Mouse (Mus musculus): ENCODE results near the gene Syt12. TPM values are rescaled to one million over a fixed set of nuclear protein-coding genes. Genes with fewer than 3 reads are reported as not detected.

Gene Syt12
- total RNA-seq (2014; rRNA removed) (12.2 and 20.9 TPM in 2 replicates), polyA plus RNA-seq (2015; fragmentation: Nextera tagmentation; extraction: Ambion mirVana) (7.0 and 7.6 TPM in 2 replicates)

GRCm38 (mm10) chr19:4477345-4478189, at the start of gene Syt12:
TSS of gene Syt12 (minus strand) at chr19:4477447.
- Histone ChIP-seq H3K27me3 (ENCODE audit: insufficient read depth, low read length) (0 out of 2 replicates have a peak, but pooled peaks cover 4% of the 10 kb centered on the region), H3K36me3 (ENCODE audit: insufficient read depth, low read length) (no peaks in the 10 kb centered on the region), H3K4me2 (ENCODE audit: low read depth, low read length, poor library complexity, severe bottlenecking) (peak within 1 kb of the TSS; percentile 94), H3K4me1 (ENCODE audit: insufficient read depth, low read length) (no peaks in the 10 kb centered on the region), H3K9me3 (ENCODE audit: low read length) (no peaks in the 10 kb centered on the region), H3K9ac (replicated peaks; ENCODE audit: low read length, poor library complexity, severe bottlenecking) (peak within 1 kb of the TSS; percentile 62), H3K27ac (ENCODE audit: low read depth, low read length) (no peak within 1 kb of the TSS; the same call in 1 of the 2 replicates), H3K4me3 (ENCODE audit: low read depth, low read length) (peak within 1 kb of the TSS; percentile 66)
- ATAC-seq (ENCODE audit: low FRiP score) = no peak
- 34% methylated on average over 21 of the region's 21 CpGs for WGBS
- DNase-seq (ENCODE audit: low spot score) = peak; percentile 4
- TF ChIP-seq CTCF (IDR thresholded peaks at IDR 0.05) = no peak

- WGBS = 94% methylated on average over 3 of the region's 3 CpGs
- Histone ChIP-seq H3K36me3 (ENCODE audit: insufficient read depth, low read length) (no peaks in the 10 kb centered on the region), H3K27me3 (ENCODE audit: insufficient read depth, low read length) (no peaks in the 10 kb centered on the region), H3K9ac (replicated peaks; ENCODE audit: low read length, poor library complexity, severe bottlenecking) (no peak overlapping the region), H3K9me3 (ENCODE audit: low read length) (no peaks in the 10 kb centered on the region), H3K4me1 (ENCODE audit: insufficient read depth, low read length) (no peaks in the 10 kb centered on the region), H3K27ac (ENCODE audit: low read depth, low read length) (no peak overlapping the region), H3K4me3 (ENCODE audit: low read depth, low read length) (no peak overlapping the region), H3K4me2 (ENCODE audit: low read depth, low read length, poor library complexity, severe bottlenecking) (no peak overlapping the region)
- no peak for TF ChIP-seq CTCF (IDR thresholded peaks at IDR 0.05)
- no peak for DNase-seq (ENCODE audit: low spot score)
- no peak for ATAC-seq (ENCODE audit: low FRiP score)
Observed at GRCm38 (mm10) chr19:4521426-4522050, 44.3 kb upstream of the Syt12 start.

- ATAC-seq (ENCODE audit: low FRiP score) (no peak), DNase-seq (ENCODE audit: low spot score) (no peak)
- Histone ChIP-seq H3K4me1 (ENCODE audit: insufficient read depth, low read length) (no peaks in the 10 kb centered on the region), H3K36me3 (ENCODE audit: insufficient read depth, low read length) (no peaks in the 10 kb centered on the region), H3K9me3 (ENCODE audit: low read length) (no peaks in the 10 kb centered on the region), H3K27ac (ENCODE audit: low read depth, low read length) (no peak overlapping the region), H3K9ac (replicated peaks; ENCODE audit: low read length, poor library complexity, severe bottlenecking) (no peak overlapping the region), H3K27me3 (ENCODE audit: insufficient read depth, low read length) (no peaks in the 10 kb centered on the region), H3K4me2 (ENCODE audit: low read depth, low read length, poor library complexity, severe bottlenecking) (no peak overlapping the region), H3K4me3 (ENCODE audit: low read depth, low read length) (no peak overlapping the region)
- no peak for TF ChIP-seq CTCF (IDR thresholded peaks at IDR 0.05)
- 75% methylated on average over 1 of the region's 1 CpGs for WGBS
Observed at GRCm38 (mm10) chr19:4517483-4517882, 40.2 kb upstream of the Syt12 start.

- WGBS = 77% methylated on average over 2 of the region's 2 CpGs
- H3K4me2 ChIP-seq (ENCODE audit: low read depth, low read length, poor library complexity, severe bottlenecking) = no peak overlapping the region
- H3K4me3 ChIP-seq (ENCODE audit: low read depth, low read length) = no peak overlapping the region
- no peak for TF ChIP-seq CTCF (IDR thresholded peaks at IDR 0.05)
- H3K27me3 ChIP-seq (ENCODE audit: insufficient read depth, low read length) = no peaks in the 10 kb centered on the region
- DNase-seq (ENCODE audit: low spot score) = no peak
- H3K9ac ChIP-seq (replicated peaks; ENCODE audit: low read length, poor library complexity, severe bottlenecking) = no peak overlapping the region
- H3K4me1 ChIP-seq (ENCODE audit: insufficient read depth, low read length) = no peaks in the 10 kb centered on the region
- peak overlapping the region; percentile 26; the same call in 1 of the 2 replicates for H3K27ac ChIP-seq (ENCODE audit: low read depth, low read length)
- no peaks in the 10 kb centered on the region for H3K9me3 ChIP-seq (ENCODE audit: low read length)
- ATAC-seq (ENCODE audit: low FRiP score) = no peak
- H3K36me3 ChIP-seq (ENCODE audit: insufficient read depth, low read length) = no peaks in the 10 kb centered on the region
Observed at GRCm38 (mm10) chr19:4516288-4516687, 39.0 kb upstream of the Syt12 start.

GRCm38 (mm10) chr19:4515746-4516145, 38.5 kb upstream of the Syt12 start:
- H3K36me3 ChIP-seq (ENCODE audit: insufficient read depth, low read length) = no peaks in the 10 kb centered on the region
- TF ChIP-seq CTCF (IDR thresholded peaks at IDR 0.05) = no peak
- no peak overlapping the region for H3K4me2 ChIP-seq (ENCODE audit: low read depth, low read length, poor library complexity, severe bottlenecking)
- no peaks in the 10 kb centered on the region for H3K9me3 ChIP-seq (ENCODE audit: low read length)
- no peak overlapping the region for H3K4me3 ChIP-seq (ENCODE audit: low read depth, low read length)
- H3K27me3 ChIP-seq (ENCODE audit: insufficient read depth, low read length) = no peaks in the 10 kb centered on the region
- DNase-seq (ENCODE audit: low spot score) (peak; percentile 59), ATAC-seq (ENCODE audit: low FRiP score) (no peak)
- H3K9ac ChIP-seq (replicated peaks; ENCODE audit: low read length, poor library complexity, severe bottlenecking) = no peak overlapping the region
- no peaks in the 10 kb centered on the region for H3K4me1 ChIP-seq (ENCODE audit: insufficient read depth, low read length)
- WGBS = 36% methylated on average over 2 of the region's 2 CpGs
- H3K27ac ChIP-seq (ENCODE audit: low read depth, low read length) = no peak overlapping the region

Measured in midbrain, postnatal 0 days (tissue).